Mouse (Mus musculus) stomach, postnatal 0 days (tissue): ENCODE data around the gene Olfr441. TPM values are rescaled to one million over a fixed set of nuclear protein-coding genes. Genes with fewer than 3 reads are reported as not detected.
"Not testable (repeated sequence)": the region's sequence is repeated elsewhere in the genome, so short reads cannot be mapped to it uniquely, and the experiment has no call there.

ENCODE experiments used
- ATAC-seq: fragments of 200-750 bp; cut with Nextera tagmentation; 2 replicates; pipeline ENCODE4 v1.8.0; 2017; ENCODE audit not compliant: low FRiP score, low TSS enrichment
- DNase-seq: peaks from one replicate; pipeline ENCODE4 v3.0.0-alpha.2; 2016; ENCODE audit warnings: low spot score
- H3K27ac ChIP-seq: fragments of 300-500 bp; sonication (generic); replicated peaks from 2 replicates; pipeline ENCODE4 v1.5.1; 2014; ENCODE audit warnings: mild to moderate bottlenecking, control low read depth
- H3K27me3 ChIP-seq: fragments of 300-500 bp; sonication (generic); 2 replicates; pipeline ENCODE4 v1.6.1; 2014; ENCODE audit warnings: low read length; ENCODE audit not compliant: control insufficient read depth, insufficient read depth
- H3K36me3 ChIP-seq: fragments of 300-500 bp; sonication (generic); 2 replicates; pipeline ENCODE4 v1.6.1; 2014; ENCODE audit warnings: low read length, mixed read lengths; ENCODE audit not compliant: control insufficient read depth, insufficient read depth
- H3K4me1 ChIP-seq: fragments of 300-500 bp; sonication (generic); replicated peaks from 2 replicates; pipeline ENCODE4 v1.6.1; 2014; ENCODE audit warnings: antibody characterized with exemption; ENCODE audit not compliant: control insufficient read depth, insufficient read depth
- H3K4me2 ChIP-seq: fragments of 300-500 bp; sonication (generic); replicated peaks from 2 replicates; pipeline ENCODE4 v1.6.1; 2014; ENCODE audit warnings: low read depth, mild to moderate bottlenecking, control low read depth, moderate library complexity
- H3K4me3 ChIP-seq: fragments of 300-500 bp; sonication (generic); 2 replicates; pipeline ENCODE4 v1.5.1; 2014; ENCODE audit warnings: low read depth, low read length, control low read depth
- H3K9ac ChIP-seq: fragments of 300-500 bp; sonication (generic); 2 replicates; pipeline ENCODE4 v1.6.1; 2014; ENCODE audit warnings: mild to moderate bottlenecking, low read length, control low read depth, mixed read lengths
- H3K9me3 ChIP-seq: fragments of 300-500 bp; sonication (generic); 2 replicates; pipeline ENCODE4 v1.6.1; 2016; ENCODE audit warnings: low read length; ENCODE audit not compliant: control insufficient read depth
- CTCF ChIP-seq: IDR thresholded peaks from 2 replicates; pipeline ENCODE4 v1.5.1; 2016; ENCODE audit warnings: antibody characterized with exemption, low read depth, mild to moderate bottlenecking, moderate library complexity
- EP300 ChIP-seq: optimal IDR thresholded peaks from 2 replicates; pipeline ENCODE3; 2016; ENCODE audit warnings: antibody characterized with exemption
- WGBS: fragments of 180-500 bp; shearing (Covaris S2); extraction: QIAGEN DNeasy Blood & Tissue Kit; methylation state at CpG from one replicate; pipeline ENCODE4 v1.1.7; 2014; 5-methylcytosine and 5-hydroxymethylcytosine counted together
- polyA plus RNA-seq: library from polyadenylated mRNA; unstranded; fragments of >200 nt; fragmentation: Nextera tagmentation; extraction: Ambion mirVana; gene quantifications from 2 replicates; pipeline ENCODE4 v1.2.1, GENCODE M21; 2015

The Olfr441 gene
- polyA plus RNA-seq = 0.04 TPM in 1 of 2 replicates, not detected in the other

GRCm38 (mm10) chr6:43106069-43106468 lies at the start of gene Olfr441:
TSS of gene Olfr441 (plus strand) at chr6:43106369.
- H3K9me3 ChIP-seq, H3K4me2 ChIP-seq, H3K9ac ChIP-seq, H3K4me3 ChIP-seq, DNase-seq, H3K36me3 ChIP-seq, ATAC-seq, H3K27me3 ChIP-seq, H3K4me1 ChIP-seq, H3K27ac ChIP-seq: not testable (repeated sequence)
- 93% methylated on average over 1 of the region's 1 CpGs for WGBS

DNA sequence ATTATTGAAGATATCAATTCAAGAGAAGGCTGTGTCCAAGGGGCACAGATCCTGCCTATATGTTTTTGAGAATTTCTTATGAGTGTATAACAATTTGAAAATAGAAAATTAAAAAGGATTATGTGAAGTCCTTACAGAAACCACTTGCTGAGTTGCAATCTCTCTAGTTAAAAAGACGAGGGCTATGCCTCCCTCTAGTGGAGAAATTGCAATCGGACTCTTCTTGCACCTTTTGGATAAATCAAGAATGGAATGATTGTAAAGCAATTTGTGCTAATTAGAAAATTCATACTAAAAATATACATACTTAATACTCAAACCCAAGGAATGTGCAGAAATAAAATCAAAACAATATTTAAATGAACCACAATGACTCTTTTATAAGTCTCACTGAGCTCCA lies 27.4 kb upstream of the Olfr441 start:
- peak; percentile 75 for TF ChIP-seq CTCF
- TF ChIP-seq EP300 = no peak
- Histone ChIP-seq H3K4me1 (no peaks in the 10 kb centered on the region), H3K36me3 (no peaks in the 10 kb centered on the region), H3K9ac (no peak overlapping the region), H3K4me2 (no peak overlapping the region), H3K4me3 (no peak overlapping the region), H3K27me3 (no peaks in the 10 kb centered on the region), H3K9me3 (no peaks in the 10 kb centered on the region), H3K27ac (no peak overlapping the region)
- DNase-seq = no peak
- ATAC-seq = no peak
- WGBS = 8% methylated on average over 2 of the region's 2 CpGs

- H3K9ac ChIP-seq, H3K4me2 ChIP-seq, DNase-seq, H3K9me3 ChIP-seq, H3K4me3 ChIP-seq, H3K27ac ChIP-seq, ATAC-seq, H3K36me3 ChIP-seq, H3K4me1 ChIP-seq, H3K27me3 ChIP-seq: not testable (repeated sequence)
Observed at GRCm38 (mm10) chr6:43081405-43081804, 24.8 kb upstream of the Olfr441 start.

GRCm38 (mm10) chr6:43146267-43146666 lies 40.1 kb downstream of the Olfr441 start, which contains the start of gene Olfr237-ps1:
TSS of gene Olfr237-ps1 (plus strand) at chr6:43146567.
- not testable (repeated sequence) for DNase-seq, H3K9ac ChIP-seq, H3K27ac ChIP-seq, H3K27me3 ChIP-seq, H3K4me2 ChIP-seq, H3K36me3 ChIP-seq, ATAC-seq, H3K4me1 ChIP-seq, H3K9me3 ChIP-seq, H3K4me3 ChIP-seq
- 79% methylated on average over 2 of the region's 2 CpGs for WGBS

DNA sequence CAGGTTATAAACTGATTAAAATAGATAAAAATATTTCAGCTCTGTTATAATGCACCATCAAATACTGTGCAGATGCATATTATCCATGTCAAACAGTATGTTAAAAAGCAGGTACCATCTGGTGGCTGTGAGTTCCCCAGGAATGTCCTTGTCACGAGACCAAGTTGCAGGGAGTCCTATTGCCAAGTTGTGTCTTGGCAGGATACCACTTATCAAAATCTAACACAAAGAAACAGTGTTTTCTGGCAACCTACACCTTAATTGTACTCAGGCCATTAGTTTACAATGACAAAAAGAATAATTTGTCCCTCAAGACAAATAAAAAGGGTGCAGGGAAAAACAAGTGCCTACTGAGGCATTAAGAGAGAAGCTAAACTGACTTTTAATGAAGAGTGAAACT lies 53.3 kb downstream of the Olfr441 start:
- Histone ChIP-seq H3K4me2 (no peak overlapping the region), H3K27ac (no peak overlapping the region), H3K27me3 (no peaks in the 10 kb centered on the region), H3K9me3 (no peaks in the 10 kb centered on the region), H3K4me3 (no peak overlapping the region), H3K36me3 (no peaks in the 10 kb centered on the region), H3K9ac (no peak overlapping the region), H3K4me1 (no peaks in the 10 kb centered on the region)
- TF ChIP-seq CTCF (no peak), EP300 (no peak)
- no peak for DNase-seq
- WGBS = 64% methylated on average over 1 of the region's 1 CpGs
- no peak for ATAC-seq

- H3K4me3 ChIP-seq = no peak within 1 kb of the TSS
- no peak for DNase-seq
- no peak within 1 kb of the TSS for H3K9ac ChIP-seq
- ATAC-seq = no peak
- no peaks in the 10 kb centered on the region for H3K4me1 ChIP-seq
- H3K9me3 ChIP-seq = no peaks in the 10 kb centered on the region
- WGBS = 60% methylated on average over 3 of the region's 3 CpGs
- H3K36me3 ChIP-seq = no peaks in the 10 kb centered on the region
- H3K27ac ChIP-seq = no peak within 1 kb of the TSS
- no peak within 1 kb of the TSS for H3K4me2 ChIP-seq
- H3K27me3 ChIP-seq = no peaks in the 10 kb centered on the region
- TF ChIP-seq EP300 = no peak
- TF ChIP-seq CTCF = no peak
Observed at GRCm38 (mm10) chr6:43162982-43163381, 56.8 kb downstream of the Olfr441 start, which contains the start of gene Olfr437. TSS of gene Olfr437 (plus strand) at chr6:43163282.
